15 mouse cellular contexts compared by ENCODE assay signal in genomic region chr1:151100565-151101483, GRCm38 (mm10).
A peak's percentile ranks its signal among the peaks of the same experiment; 100 is the strongest.
DNase-seq lines count a peak whose midpoint lies in the region; ATAC-seq and TF ChIP-seq lines count a peak whose summit lies in the region.
"Had no signal": no experiment of that assay in that cellular context is flagged by ENCODE, and none has a peak within 500 bp of the region (broad histone marks: within the 10 kb centered on the region; RNA-seq: fewer than 3 reads in every experiment).

No protein-coding gene starts in this region.

- DNase-seq in heart, postnatal 4 days = no peak
- peak; percentile 23 for DNase-seq in MEL (ENCODE audit: low read depth, low spot score)
- DNase-seq in c-Kit-positive CD71-positive TER-119-positive erythroid progenitor cells, embryonic 14.5 days (ENCODE audit: low spot score) = no peak
- DNase-seq in layer of hippocampus, adult 11-12 months (ENCODE audit: low spot score) = no peak
- DNase-seq in urinary bladder, adult 18-20 months (ENCODE audit: low spot score in 2 of 2) = no peak
- DNase-seq: adrenal gland, adult 2 months; cerebellum, adult 9-10 months; heart, adult 18-20 months; spleen, adult 18-20 months; thymus, adult 2 months had no signal

- TF ChIP-seq CTCF in MEL (IDR thresholded peaks at IDR 0.05 in 2 of 3, conservative IDR thresholded peaks at IDR 0.05 in 1 of 3; ENCODE audit: control insufficient read depth in 1 of 3, insufficient read depth in 1 of 3, low read depth in 2 of 3, low read length in 3 of 3, poor library complexity in 1 of 3, severe bottlenecking in 1 of 3) = no peak

- no peak overlapping the region for H3K4me3 ChIP-seq in heart, embryonic 12.5 days
- H3K4me3 ChIP-seq in MEL (ENCODE audit: control insufficient read depth in 1 of 2, insufficient read depth in 1 of 2, low read depth in 2 of 2, low read length in 2 of 2) = no peak overlapping the region
- no peak overlapping the region for H3K4me3 ChIP-seq in hindbrain, embryonic 12.5 days
- H3K4me3 ChIP-seq in liver, embryonic 16.5 days (ENCODE audit: low read depth, low read length) = no peak overlapping the region
- H3K4me3 ChIP-seq: embryonic facial prominence, embryonic 13.5 days; megakaryocyte, embryonic 14.5 days had no signal

- no peaks in the 10 kb centered on the region for H3K79me2 ChIP-seq in MEL (ENCODE audit: control insufficient read depth, insufficient read depth, low read length, poor library complexity)

- no peaks in the 10 kb centered on the region for H3K9me3 ChIP-seq in heart, embryonic 12.5 days (replicated peaks)
- no peaks in the 10 kb centered on the region for H3K9me3 ChIP-seq in MEL (replicated peaks; ENCODE audit: insufficient read depth, low read length)
- H3K9me3 ChIP-seq in hindbrain, embryonic 12.5 days (replicated peaks) = no peaks in the 10 kb centered on the region
- no peaks in the 10 kb centered on the region for H3K9me3 ChIP-seq in liver, embryonic 16.5 days (replicated peaks; ENCODE audit: control insufficient read depth, low read length)
- H3K9me3 ChIP-seq: embryonic facial prominence, embryonic 13.5 days; megakaryocyte, embryonic 14.5 days had no signal

- TF ChIP-seq RAD21 in MEL (IDR thresholded peaks at IDR 0.05; ENCODE audit: low read depth, low read length) = no peak

- no peak overlapping the region for H3K27ac ChIP-seq in heart, embryonic 12.5 days (ENCODE audit: poor library complexity, severe bottlenecking)
- peak overlapping the region; percentile 50 for H3K27ac ChIP-seq in MEL (ENCODE audit: control insufficient read depth, low read depth, low read length)
- no peak overlapping the region for H3K27ac ChIP-seq in hindbrain, embryonic 12.5 days
- peak overlapping the region; percentile 86 for H3K27ac ChIP-seq in liver, embryonic 16.5 days (ENCODE audit: low read length)

- WGBS in heart, embryonic 12.5 days = 80% methylated on average over 12 of the region's 12 CpGs
- 75% methylated on average over 12 of the region's 12 CpGs for WGBS in hindbrain, embryonic 12.5 days
- 82% methylated on average over 12 of the region's 12 CpGs for WGBS in liver, embryonic 16.5 days (ENCODE audit: insufficient replicate concordance)

- TF ChIP-seq EP300 in MEL (IDR thresholded peaks at IDR 0.05; ENCODE audit: low read depth in 1 of 2, low read length in 2 of 2) = no peak

- H3K4me2 ChIP-seq in heart, embryonic 12.5 days = no peak overlapping the region
- H3K4me2 ChIP-seq in hindbrain, embryonic 12.5 days (replicated peaks) = no peak overlapping the region
- H3K4me2 ChIP-seq in liver, embryonic 16.5 days (ENCODE audit: low read depth, low read length) = peak overlapping the region; percentile 4; the same call in 1 of the 2 replicates
- H3K4me2 ChIP-seq: embryonic facial prominence, embryonic 13.5 days had no signal

- H3K4me1 ChIP-seq in heart, embryonic 12.5 days (replicated peaks) = peaks cover 20% of the 10 kb centered on the region
- peaks cover 6 to 15% of the 10 kb centered on the region in 2 experiments for H3K4me1 ChIP-seq in MEL (ENCODE audit: control insufficient read depth in 1 of 2, insufficient read depth in 2 of 2, low read length in 2 of 2)
- peaks cover 9% of the 10 kb centered on the region for H3K4me1 ChIP-seq in hindbrain, embryonic 12.5 days
- peaks cover 66% of the 10 kb centered on the region for H3K4me1 ChIP-seq in liver, embryonic 16.5 days (ENCODE audit: control insufficient read depth, low read depth, low read length)

- H3K36me3 ChIP-seq in heart, embryonic 12.5 days = no peaks in the 10 kb centered on the region
- peaks cover 0 to 14% of the 10 kb centered on the region in 2 experiments; a peak in 2 of 4 replicates for H3K36me3 ChIP-seq in MEL (ENCODE audit: control insufficient read depth in 1 of 2, insufficient read depth in 2 of 2, low read length in 2 of 2)
- no peaks in the 10 kb centered on the region for H3K36me3 ChIP-seq in hindbrain, embryonic 12.5 days
- H3K36me3 ChIP-seq in liver, embryonic 16.5 days (ENCODE audit: control insufficient read depth, insufficient read depth) = no peaks in the 10 kb centered on the region
- H3K36me3 ChIP-seq: embryonic facial prominence, embryonic 13.5 days had no signal

- ATAC-seq in heart, embryonic 12.5 days (ENCODE audit: insufficient number of reproducible peaks, low FRiP score) = peak; percentile 27; the same call in 1 of the 2 replicates
- ATAC-seq in hindbrain, embryonic 12.5 days (ENCODE audit: low FRiP score) = peak; percentile 51
- peak; percentile 20 for ATAC-seq in liver, embryonic 16.5 days (ENCODE audit: low read depth)

- no peak for TF ChIP-seq POLR2A in MEL (IDR thresholded peaks at IDR 0.05; ENCODE audit: control insufficient read depth in 1 of 2, insufficient read depth in 1 of 2, low read depth in 1 of 2, low read length in 2 of 2, poor library complexity in 1 of 2)

- no peaks in the 10 kb centered on the region for H3K27me3 ChIP-seq in heart, embryonic 12.5 days (replicated peaks)
- no peaks in the 10 kb centered on the region for H3K27me3 ChIP-seq in MEL (ENCODE audit: control insufficient read depth in 1 of 2, insufficient read depth in 2 of 2, low read length in 2 of 2)
- no peaks in the 10 kb centered on the region for H3K27me3 ChIP-seq in hindbrain, embryonic 12.5 days
- H3K27me3 ChIP-seq in liver, embryonic 16.5 days (ENCODE audit: control insufficient read depth, insufficient read depth, low read depth, low read length) = no peaks in the 10 kb centered on the region
- H3K27me3 ChIP-seq: embryonic facial prominence, embryonic 13.5 days; megakaryocyte, embryonic 14.5 days had no signal

- H3K9ac ChIP-seq in heart, embryonic 12.5 days = no peak overlapping the region
- H3K9ac ChIP-seq in MEL (ENCODE audit: control insufficient read depth, low read depth, low read length, poor library complexity, severe bottlenecking) = no peak overlapping the region
- no peak overlapping the region for H3K9ac ChIP-seq in hindbrain, embryonic 12.5 days
- peak overlapping the region; percentile 27 for H3K9ac ChIP-seq in liver, embryonic 16.5 days (ENCODE audit: low read depth, low read length)
- H3K9ac ChIP-seq: embryonic facial prominence, embryonic 13.5 days had no signal

TF ChIP-seq in MEL, 35 proteins besides CTCF, POLR2A, EP300 and RAD21:
- no peak for TF ChIP-seq RCOR1 (IDR thresholded peaks at IDR 0.05; ENCODE audit: low read depth, low read length)
- 0 out of 2 replicates have a peak, but pooled peaks have one; percentile 51 for TF ChIP-seq ZKSCAN1 (IDR thresholded peaks at IDR 0.05; ENCODE audit: low read depth, low read length)

Comparison
In these comparisons a context has a peak if more than half of its experiments do, and no peak if none do; other contexts are left out.
1. H3K27ac ChIP-seq: peak in MEL (single experiment) and liver, embryonic 16.5 days (single experiment); none in heart, embryonic 12.5 days (single experiment) and hindbrain, embryonic 12.5 days (single experiment).
2. Peak in every context shown above with its lines, with median percentiles within 50 percentile points of each other: ATAC-seq.